ENCODE assay signal across 17 mouse cellular contexts in the genomic region with DNA sequence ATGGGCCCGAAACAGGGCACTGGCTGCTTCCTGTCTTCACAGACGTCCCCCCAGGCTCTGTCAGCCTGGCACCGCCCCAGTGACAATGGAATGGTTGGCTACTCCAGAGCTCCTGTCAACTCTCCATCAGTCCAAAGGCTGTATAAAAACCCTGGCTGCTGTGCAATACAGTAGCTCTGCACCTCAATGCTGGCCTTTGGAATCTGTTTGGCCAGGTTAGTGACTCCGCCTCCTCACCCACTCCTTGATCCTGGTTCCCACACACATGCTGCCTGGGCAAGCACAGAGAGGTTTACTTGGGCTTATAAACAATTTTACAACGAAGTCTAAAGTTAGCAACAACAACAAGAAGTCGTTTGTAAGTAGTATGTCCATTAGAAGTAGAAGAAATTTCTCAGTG. TPM values are rescaled to one million over a fixed set of nuclear protein-coding genes. Genes with fewer than 3 reads are reported as not detected.
DNase-seq lines count a peak whose midpoint lies in the region; ATAC-seq lines count a peak whose summit lies in the region.
"Had no signal": no experiment of that assay in that cellular context is flagged by ENCODE, and none has a peak within 500 bp of the region (broad histone marks: within the 10 kb centered on the region; RNA-seq: fewer than 3 reads in every experiment).

No protein-coding gene starts in this region.

- ATAC-seq in liver, embryonic 12.5 days: no peak
- ATAC-seq in hindbrain, embryonic 12.5 days (ENCODE audit: low FRiP score): no peak
- ATAC-seq: Patski had no signal

- H3K36me3 ChIP-seq in liver, embryonic 12.5 days: peaks cover 44% of the 10 kb centered on the region
- peaks cover 37% of the 10 kb centered on the region for H3K36me3 ChIP-seq in hindbrain, embryonic 12.5 days

- 76% methylated on average over 6 of the region's 6 CpGs for WGBS in liver, embryonic 12.5 days (ENCODE audit: insufficient replicate concordance)
- WGBS in hindbrain, embryonic 12.5 days: 80% methylated on average over 6 of the region's 6 CpGs

- no peaks in the 10 kb centered on the region for H3K9me3 ChIP-seq in liver, embryonic 12.5 days (replicated peaks)
- no peaks in the 10 kb centered on the region for H3K9me3 ChIP-seq in hindbrain, embryonic 12.5 days (replicated peaks)
- H3K9me3 ChIP-seq: embryonic facial prominence, embryonic 10.5 days; hindbrain, embryonic 10.5 days; neural tube, embryonic 15.5 days had no signal

- no peak overlapping the region for H3K27ac ChIP-seq in liver, embryonic 12.5 days
- H3K27ac ChIP-seq in hindbrain, embryonic 12.5 days: no peak overlapping the region
- H3K27ac ChIP-seq: embryonic facial prominence, embryonic 10.5 days; hindbrain, embryonic 10.5 days; kidney, postnatal 0 days; left cerebral cortex, adult 2 months; liver, embryonic 14.5 days; macrophage; neural tube, embryonic 15.5 days had no signal

- no peak overlapping the region for H3K9ac ChIP-seq in liver, embryonic 12.5 days
- H3K9ac ChIP-seq in hindbrain, embryonic 12.5 days: no peak overlapping the region
- H3K9ac ChIP-seq: liver, embryonic 14.5 days; neural tube, embryonic 15.5 days had no signal

- H3K4me2 ChIP-seq in liver, embryonic 12.5 days: 0 out of 2 replicates have a peak overlapping the region, but pooled peaks have one; percentile 1
- no peak overlapping the region for H3K4me2 ChIP-seq in hindbrain, embryonic 12.5 days (replicated peaks)

- peaks cover 32% of the 10 kb centered on the region for H3K4me1 ChIP-seq in liver, embryonic 12.5 days
- H3K4me1 ChIP-seq in hindbrain, embryonic 12.5 days: peaks cover 16% of the 10 kb centered on the region

- H3K27me3 ChIP-seq in liver, embryonic 12.5 days (replicated peaks): no peaks in the 10 kb centered on the region
- H3K27me3 ChIP-seq in hindbrain, embryonic 12.5 days: no peaks in the 10 kb centered on the region
- H3K27me3 ChIP-seq: neural tube, embryonic 15.5 days; Patski had no signal

- DNase-seq in cerebellum, postnatal 14 days: peak; percentile 11 to 22
- no peak for DNase-seq in cerebellum, adult 8-10 months
- DNase-seq in liver: no peak
- DNase-seq in kidney, adult 8-10 months: peak; percentile 77 to 83
- no peak for DNase-seq in embryo, embryonic 10 days (ENCODE audit: low spot score)
- DNase-seq: cerebellum, adult 11 months; right cerebral cortex, postnatal 14 days had no signal

- no peak overlapping the region for H3K4me3 ChIP-seq in liver, embryonic 12.5 days
- no peak overlapping the region for H3K4me3 ChIP-seq in hindbrain, embryonic 12.5 days

RNA-seq across cellular contexts. Expression of a gene that starts 2.2 kb away (rescaled TPM):
- 204 and 208 TPM in 2 replicates for polyA plus RNA-seq in liver, embryonic 12.5 days (2016; fragmentation: Nextera tagmentation; extraction: Ambion mirVana)
- 141 and 147 TPM in 2 replicates for polyA plus RNA-seq in hindbrain, embryonic 12.5 days (2016; fragmentation: Nextera tagmentation; extraction: Ambion mirVana)

RNA-seq across cellular contexts. Expression of a gene that starts 13.3 kb away (rescaled TPM):
- 0.11 and 0.12 TPM in 2 replicates for polyA plus RNA-seq in liver, embryonic 12.5 days (2016; fragmentation: Nextera tagmentation; extraction: Ambion mirVana)
- 0.44 and 0.94 TPM in 2 replicates for polyA plus RNA-seq in hindbrain, embryonic 12.5 days (2016; fragmentation: Nextera tagmentation; extraction: Ambion mirVana)
- polyA plus RNA-seq: macrophage had no signal

RNA-seq across cellular contexts. Expression of a gene that starts 27.5 kb away (rescaled TPM):
- 36.6 and 38.6 TPM in 2 replicates for polyA plus RNA-seq in liver, embryonic 12.5 days (2016; fragmentation: Nextera tagmentation; extraction: Ambion mirVana)
- 95.6 and 101 TPM in 2 replicates for polyA plus RNA-seq in hindbrain, embryonic 12.5 days (2016; fragmentation: Nextera tagmentation; extraction: Ambion mirVana)

RNA-seq across cellular contexts. Expression of a gene that starts 53.0 kb away (rescaled TPM):
- polyA plus RNA-seq in liver, embryonic 12.5 days (2016; fragmentation: Nextera tagmentation; extraction: Ambion mirVana): 1.1 and 1.8 TPM in 2 replicates
- 1.3 and 1.6 TPM in 2 replicates for polyA plus RNA-seq in hindbrain, embryonic 12.5 days (2016; fragmentation: Nextera tagmentation; extraction: Ambion mirVana)
- polyA plus RNA-seq: macrophage had no signal

Comparison
In these comparisons a context has a peak if more than half of its experiments do, and no peak if none do; other contexts are left out.
1. DNase-seq: peak in cerebellum, postnatal 14 days (2 of 2) and kidney, adult 8-10 months (2 of 2); none in cerebellum, adult 8-10 months (single experiment), liver (single experiment) and embryo, embryonic 10 days (single experiment).